Mouse (Mus musculus) urinary bladder, adult 2 months (tissue): ENCODE data around the gene Dnaja3. TPM values are rescaled to one million over a fixed set of nuclear protein-coding genes. Genes with fewer than 3 reads are reported as not detected.
A peak's percentile ranks its signal among the peaks of the same experiment; 100 is the strongest.

Source experiments
- DNase-seq: peaks from one replicate; pipeline ENCODE4 v3.0.0; 2022; ENCODE audit warnings: low spot score
- polyA plus RNA-seq: library from polyadenylated mRNA; depleted of rRNA; stranded (reverse); fragments of >200 nt; gene quantifications from 2 replicates; pipeline ENCODE4 v1.2.3, GENCODE M21; 2012

Gene Dnaja3
- polyA plus RNA-seq, 1 experiment, result 37.9 TPM

- DNase-seq, result peak; percentile 64
These were observed 31.8 kb upstream of the Dnaja3 start for GRCm38 (mm10) chr16:4607818-4608531.

GRCm38 (mm10) chr16:4608532-4609059 is 31.2 kb upstream of the Dnaja3 start:
- DNase-seq, result no peak

- DNase-seq, result no peak
These were observed 28.6 kb upstream of the Dnaja3 start for GRCm38 (mm10) chr16:4611193-4611592.

GRCm38 (mm10) chr16:4611676-4612075 is 28.1 kb upstream of the Dnaja3 start:
- DNase-seq, result no peak

GRCm38 (mm10) chr16:4613736-4614135 is 26.1 kb upstream of the Dnaja3 start:
- no peak for DNase-seq

- DNase-seq, result no peak
These were observed 25.1 kb upstream of the Dnaja3 start for GRCm38 (mm10) chr16:4614639-4615038.

- no peak for DNase-seq
These were observed 24.5 kb upstream of the Dnaja3 start for GRCm38 (mm10) chr16:4615297-4615696.

GRCm38 (mm10) chr16:4616829-4617228 is 23.0 kb upstream of the Dnaja3 start:
- DNase-seq, result no peak

- DNase-seq, result no peak
These were observed 15.7 kb upstream of the Dnaja3 start for GRCm38 (mm10) chr16:4624074-4624473.

- DNase-seq, result peak; percentile 79
These were observed 15.2 kb upstream of the Dnaja3 start, which contains the start of gene Pam16 for GRCm38 (mm10) chr16:4624481-4625110. Pam16 (minus strand) TSS chr16:4624988.

- DNase-seq, result no peak
These were observed 12.7 kb upstream of the Dnaja3 start for GRCm38 (mm10) chr16:4627105-4627504.

GRCm38 (mm10) chr16:4628898-4629419 is 10.8 kb upstream of the Dnaja3 start:
- no peak for DNase-seq

- DNase-seq, result peak; percentile 76
These were observed 9.8 kb upstream of the Dnaja3 start for GRCm38 (mm10) chr16:4629950-4630349.

GRCm38 (mm10) chr16:4632050-4632449 is 7.7 kb upstream of the Dnaja3 start:
- no peak for DNase-seq

- DNase-seq, result no peak
These were observed 6.1 kb upstream of the Dnaja3 start for GRCm38 (mm10) chr16:4633661-4634060.

GRCm38 (mm10) chr16:4634681-4635080 is 5.1 kb upstream of the Dnaja3 start:
- no peak for DNase-seq

GRCm38 (mm10) chr16:4635760-4636159 is 4.0 kb upstream of the Dnaja3 start:
- no peak for DNase-seq

- DNase-seq, result no peak
These were observed 848 bp upstream of the Dnaja3 start for GRCm38 (mm10) chr16:4638891-4639390.

GRCm38 (mm10) chr16:4640267-4641005 is 647 bp downstream of the Dnaja3 start:
- DNase-seq, result no peak

GRCm38 (mm10) chr16:4641119-4641838 is 1.5 kb downstream of the Dnaja3 start:
- no peak for DNase-seq

GRCm38 (mm10) chr16:4642190-4642589 is 2.4 kb downstream of the Dnaja3 start:
- DNase-seq, result no peak
